Mouse (Mus musculus): ENCODE data around the gene Zbtb42.

DNA sequence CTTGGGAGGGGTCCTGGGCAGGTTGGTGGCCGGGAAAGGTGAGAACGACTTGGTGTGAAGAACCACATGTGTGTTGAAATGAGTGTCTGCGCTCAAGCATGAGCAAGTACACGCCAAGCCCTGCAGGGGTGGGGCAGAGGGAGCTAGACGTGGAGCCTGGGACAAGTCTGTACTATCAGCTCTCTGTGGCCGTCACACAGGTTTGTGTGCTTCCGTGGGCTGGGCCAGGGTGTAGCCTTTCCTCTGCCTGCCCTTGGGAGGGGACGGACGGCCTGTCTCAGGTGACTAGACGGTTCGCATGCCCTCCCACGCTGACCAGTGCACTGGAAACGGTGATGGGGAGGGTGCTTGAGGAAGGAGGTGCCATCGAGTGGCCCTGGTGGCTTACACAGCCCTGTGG lies 52.2 kb downstream of the Zbtb42 start:
- TF ChIP-seq ZKSCAN1 (IDR thresholded peaks at IDR 0.05; ENCODE audit: low read depth, low read length) (no peak), TCF12 (IDR thresholded peaks at IDR 0.05; ENCODE audit: low read depth, low read length) (no peak), EP300 (IDR thresholded peaks at IDR 0.05; ENCODE audit: low read depth in 1 of 2, low read length in 2 of 2) (no peak), CTCF (IDR thresholded peaks at IDR 0.05 in 2 of 3, conservative IDR thresholded peaks at IDR 0.05 in 1 of 3; ENCODE audit: control insufficient read depth in 1 of 3, insufficient read depth in 1 of 3, low read depth in 2 of 3, low read length in 3 of 3, poor library complexity in 1 of 3, severe bottlenecking in 1 of 3) (no peak)
